Mouse (Mus musculus): Measurements from ENCODE around the gene Mup9. TPM values are rescaled to one million over a fixed set of nuclear protein-coding genes. Genes with fewer than 3 reads are reported as not detected.
"Not testable (repeated sequence)": the region's sequence is repeated elsewhere in the genome, so short reads cannot be mapped to it uniquely, and the experiment has no call there.

Gene Mup9
- not detected for total RNA-seq (2021)
- long read RNA-seq, experiment 1, result 0 reads
- long read RNA-seq, experiment 2, result 0 reads

DNA sequence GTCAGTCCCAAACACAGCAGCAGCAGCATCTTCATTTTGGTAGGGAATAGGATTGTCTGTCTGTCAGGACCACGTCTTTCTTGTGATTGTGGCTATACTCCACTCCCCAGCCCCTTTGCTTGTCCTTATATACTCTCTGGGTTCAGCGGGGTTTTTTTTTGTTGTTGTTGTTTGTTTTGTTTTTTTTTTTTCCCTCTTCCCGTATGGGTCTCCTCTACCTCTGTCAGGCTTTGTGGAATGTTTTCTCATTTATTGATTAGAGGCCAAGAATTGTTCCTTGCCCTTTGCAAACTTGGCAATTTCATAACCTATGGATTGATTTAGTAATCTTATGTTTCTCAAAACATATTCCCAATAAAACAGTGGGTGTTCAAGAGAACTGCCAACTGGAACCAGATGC lies at the start of gene Mup9:
Gene Mup9 (minus strand): TSS at position 101 of the 400 bp plus-strand sequence.
- DNase-seq; intact Hi-C loops (cut with DNase I): not testable (repeated sequence)

Other genes starting within 250 kb of the Mup9 start
- not detected for gene Mup8, start 199.4 kb downstream of the Mup9 start, total RNA-seq (2021)
- gene Mup1, start 80.0 kb upstream of the Mup9 start, total RNA-seq (2021), result not detected
- not detected for gene Mup10, start 160.2 kb upstream of the Mup9 start, total RNA-seq (2021)
- gene Mup11, start 240.5 kb upstream of the Mup9 start, total RNA-seq (2021), result not detected